Mouse (Mus musculus) CH12.LX (cell line): ENCODE measurements around the gene Sele. TPM values are rescaled to one million over a fixed set of nuclear protein-coding genes. Genes with fewer than 3 reads are reported as not detected.

Source experiments
- DNase-seq: peaks from one replicate; pipeline ENCODE4 v3.0.0-alpha.2; 2013; ENCODE audit errors: extremely low read depth
- H3K27ac ChIP-seq: 2 replicates; pipeline ENCODE4 v1.5.1; 2012; ENCODE audit warnings: low read depth, mild to moderate bottlenecking, control low read depth, moderate library complexity; ENCODE audit not compliant: insufficient read depth
- H3K27me3 ChIP-seq: replicated peaks from 2 replicates; pipeline ENCODE3; 2012; ENCODE audit warnings: inconsistent platforms
- H3K36me3 ChIP-seq, 2 experiments: replicated peaks in 1 of 2; 2 replicates each; pipeline versions ENCODE3 to v1.6.1; 2012; ENCODE audit warnings: inconsistent platforms in 1 of 2, low read length in 1 of 2, mild to moderate bottlenecking in 1 of 2, mixed read lengths in 1 of 2, moderate library complexity in 1 of 2; ENCODE audit not compliant: control insufficient read depth in 1 of 2, insufficient read depth in 1 of 2
- H3K4me1 ChIP-seq, 2 experiments: 2 replicates each; pipeline ENCODE4 v1.6.1; 2012; ENCODE audit warnings: inconsistent platforms in 1 of 2, moderate library complexity in 1 of 2; ENCODE audit not compliant: insufficient read depth in 2 of 2, control insufficient read depth in 1 of 2
- H3K4me2 ChIP-seq: 2 replicates; pipeline ENCODE4 v1.6.1; 2012; ENCODE audit warnings: low read depth, mild to moderate bottlenecking, control low read depth; ENCODE audit not compliant: poor library complexity, insufficient read depth, severe bottlenecking
- H3K4me3 ChIP-seq, 3 experiments: fragments of 150-350 bp in 1 of 3; sonication (generic) in 1 of 3; replicated peaks in 1 of 3; 2 replicates each; pipeline versions ENCODE3 to v1.5.1; 2011 to 2012; ENCODE audit warnings: low read depth in 2 of 3, low read length in 2 of 3, mild to moderate bottlenecking in 2 of 3, moderate library complexity in 2 of 3, control low read depth in 1 of 3, improper control_type of control experiment in 1 of 3, inconsistent platforms in 1 of 3, mixed read lengths in 1 of 3; ENCODE audit not compliant: poor library complexity in 1 of 3
- H3K79me2 ChIP-seq: replicated peaks from 2 replicates; pipeline ENCODE4 v1.6.1; 2012; ENCODE audit warnings: mild to moderate bottlenecking, moderate library complexity; ENCODE audit not compliant: control insufficient read depth, poor library complexity, insufficient read depth, severe bottlenecking; ENCODE audit errors: extremely low read depth
- H3K9ac ChIP-seq: 2 replicates; pipeline ENCODE4 v1.6.1; 2012; ENCODE audit warnings: low read depth, mild to moderate bottlenecking, control low read depth, moderate library complexity; ENCODE audit not compliant: insufficient read depth
- H3K9me3 ChIP-seq: replicated peaks from 2 replicates; pipeline ENCODE3; 2012; ENCODE audit warnings: low read length, inconsistent platforms, mixed read lengths
- E2F4 ChIP-seq: IDR thresholded peaks from 2 replicates; pipeline ENCODE4 v1.6.1; 2011; ENCODE audit warnings: low read depth, low read length, improper control_type of control experiment; ENCODE audit not compliant: insufficient replicate concordance
- EP300 ChIP-seq: IDR thresholded peaks from 2 replicates; pipeline ENCODE4 v1.6.1; 2011; ENCODE audit warnings: low read length, improper control_type of control experiment
- GABPA ChIP-seq: IDR thresholded peaks from 2 replicates; pipeline ENCODE4 v1.6.1; 2012; ENCODE audit warnings: low read depth, low read length, improper control_type of control experiment, inconsistent platforms; ENCODE audit not compliant: insufficient replicate concordance
- MAZ ChIP-seq: IDR thresholded peaks from 2 replicates; pipeline ENCODE4 v1.6.1; 2012; ENCODE audit warnings: low read depth, mild to moderate bottlenecking, inconsistent platforms, low read length, improper control_type of control experiment, moderate library complexity
- MEF2A ChIP-seq: IDR thresholded peaks from 2 replicates; pipeline ENCODE4 v1.6.1; 2014; ENCODE audit warnings: low read depth, mild to moderate bottlenecking, inconsistent platforms, low read length, improper control_type of control experiment, borderline replicate concordance
- MXI1 ChIP-seq: IDR thresholded peaks from 2 replicates; pipeline ENCODE4 v1.6.1; 2011; ENCODE audit warnings: mild to moderate bottlenecking, low read depth, low read length, improper control_type of control experiment
- MYC ChIP-seq: IDR thresholded peaks from 2 replicates; pipeline ENCODE4 v1.6.1; 2011; ENCODE audit warnings: low read depth, mild to moderate bottlenecking, improper control_type of control experiment, low read length
- NELFE ChIP-seq: IDR thresholded peaks from 2 replicates; pipeline ENCODE4 v1.6.1; 2011; ENCODE audit warnings: low read depth, low read length, improper control_type of control experiment
- NRF1 ChIP-seq: IDR thresholded peaks from 2 replicates; pipeline ENCODE4 v1.6.1; 2014; ENCODE audit warnings: low read depth, mild to moderate bottlenecking, inconsistent platforms, low read length, improper control_type of control experiment, moderate library complexity
- PAX5 ChIP-seq: IDR thresholded peaks from 2 replicates; pipeline ENCODE4 v1.6.1; 2012; ENCODE audit warnings: low read length, inconsistent platforms, mixed read lengths
- POLR2A ChIP-seq: IDR thresholded peaks from 2 replicates; pipeline ENCODE4 v1.6.1; 2011; ENCODE audit warnings: low read depth, mild to moderate bottlenecking, improper control_type of control experiment, low read length
- RAD21 ChIP-seq: IDR thresholded peaks from 2 replicates; pipeline ENCODE4 v1.6.1; 2011; ENCODE audit warnings: low read depth, mild to moderate bottlenecking, low read length, improper control_type of control experiment, moderate library complexity
- RCOR1 ChIP-seq: conservative IDR thresholded peaks from 2 replicates; pipeline ENCODE4 v1.6.1; 2012; ENCODE audit warnings: low read depth, mild to moderate bottlenecking, inconsistent platforms, low read length, improper control_type of control experiment
- SIN3A ChIP-seq: IDR thresholded peaks from 2 replicates; pipeline ENCODE4 v1.6.1; 2012; ENCODE audit warnings: low read length, improper control_type of control experiment, inconsistent platforms
- TCF12 ChIP-seq: IDR thresholded peaks from 2 replicates; pipeline ENCODE4 v1.6.1; 2014; ENCODE audit warnings: low read depth, mild to moderate bottlenecking, inconsistent platforms, low read length, improper control_type of control experiment
- USF2 ChIP-seq: conservative IDR thresholded peaks from 2 replicates; pipeline ENCODE4 v1.6.1; 2011; ENCODE audit warnings: low read depth, low read length, improper control_type of control experiment
- ZNF384 ChIP-seq: IDR thresholded peaks from 2 replicates; pipeline ENCODE4 v1.6.1; 2012; ENCODE audit warnings: low read depth, low read length, improper control_type of control experiment, inconsistent platforms
- dilution Hi-C: fragments of 300-500 bp; cut with MboI; formaldehyde crosslinking; loops from 2 replicates; pipeline ENCODE4 v1.14.3; 2020; ENCODE audit warnings: low sequenced_read_pairs; ENCODE audit not compliant: extremely low pct_unique_long_range_greater_than_20kb, extremely low pct_ligation_motif_present
- in situ Hi-C: fragments of 300-500 bp; cut with MboI; formaldehyde crosslinking; loops from 3 replicates; pipeline ENCODE4 v1.14.3; 2019; ENCODE audit warnings: low sequenced_read_pairs, low pct_ligation_motif_present, low pct_unique_long_range_greater_than_20kb, mixed read lengths
- polyA plus RNA-seq: library from polyadenylated mRNA; unstranded; fragments of >175 nt; gene quantifications from 2 replicates; pipeline ENCODE4 v1.2.1, GENCODE M21; 2012; ENCODE audit warnings: low read depth; ENCODE audit not compliant: insufficient read length
- total RNA-seq, 2 experiments: library from RNA; depleted of rRNA; stranded (reverse); fragments of 300-350 nt in 1 of 2; fragments of >200 nt in 1 of 2; gene quantifications; 2 replicates each; pipeline ENCODE4 v1.2.3; 2012 to 2014

The Sele gene
- total and polyA plus RNA-seq, 3 experiments = not detected

GRCm38 (mm10) chr1:164096780-164097179, 48.7 kb downstream of the Sele start:
- no peak for TF ChIP-seq PAX5
- no peak for TF ChIP-seq MEF2A
- TF ChIP-seq SIN3A = no peak
- TF ChIP-seq POLR2A = no peak
- TF ChIP-seq USF2 = no peak
- no peak for TF ChIP-seq RAD21
- dilution Hi-C loops = no loop called here
- in situ Hi-C loops = no loop called here

GRCm38 (mm10) chr1:164097911-164098310, 49.9 kb downstream of the Sele start:
- no peaks in the 10 kb centered on the region for H3K36me3 ChIP-seq
- no peak for DNase-seq
- in situ Hi-C loops = no loop called here
- H3K27me3 ChIP-seq = peaks cover 5% of the 10 kb centered on the region
- no peak for TF ChIP-seq TCF12
- TF ChIP-seq E2F4 = no peak
- TF ChIP-seq NRF1 = no peak
- TF ChIP-seq RCOR1 = no peak
- no peak for TF ChIP-seq MAZ
- TF ChIP-seq MYC = no peak
- TF ChIP-seq MXI1 = no peak
- TF ChIP-seq ZNF384 = no peak
- TF ChIP-seq NELFE = no peak
- TF ChIP-seq EP300 = no peak
- no peak for TF ChIP-seq GABPA
- no peak for TF ChIP-seq RAD21
- no peaks in the 10 kb centered on the region for H3K9me3 ChIP-seq
- no peak overlapping the region for H3K4me3 ChIP-seq
- no peak overlapping the region for H3K9ac ChIP-seq
- no peaks in the 10 kb centered on the region for H3K4me1 ChIP-seq
- no peak overlapping the region for H3K4me2 ChIP-seq
- no peak overlapping the region for H3K27ac ChIP-seq
- dilution Hi-C loops = no loop called here
- H3K79me2 ChIP-seq = 0 out of 2 replicates have a peak, but pooled peaks cover 2% of the 10 kb centered on the region

More at GRCm38 (mm10) chr1:164096780-164097179, 48.7 kb downstream of the Sele start:
- 0 out of 2 replicates have a peak, but pooled peaks cover 2% of the 10 kb centered on the region for H3K79me2 ChIP-seq
- H3K4me1 ChIP-seq = no peaks in the 10 kb centered on the region
- no peak overlapping the region for H3K27ac ChIP-seq
- no peak overlapping the region for H3K9ac ChIP-seq
- H3K4me3 ChIP-seq = no peak overlapping the region
- H3K27me3 ChIP-seq = peaks cover 5% of the 10 kb centered on the region
- H3K36me3 ChIP-seq = no peaks in the 10 kb centered on the region
- H3K9me3 ChIP-seq = no peaks in the 10 kb centered on the region
- DNase-seq = no peak
- H3K4me2 ChIP-seq = no peak overlapping the region
